Mouse (Mus musculus) MEL (cell line): ENCODE measurements around the gene Fgfr3. TPM values are rescaled to one million over a fixed set of nuclear protein-coding genes. Genes with fewer than 3 reads are reported as not detected.

Experiments used
- DNase-seq: peaks from one replicate; pipeline ENCODE4 v3.0.0; 2011; ENCODE audit warnings: low read depth, low spot score
- H3K27ac ChIP-seq: 2 replicates; pipeline ENCODE4 v1.5.1; 2012; ENCODE audit warnings: low read depth, mild to moderate bottlenecking, control low read depth, low read length, moderate library complexity; ENCODE audit not compliant: control insufficient read depth
- H3K27me3 ChIP-seq, 2 experiments: fragments of 150-350 bp in 1 of 2; sonication (generic) in 1 of 2; 2 replicates each; pipeline ENCODE4 v1.6.1; 2012; ENCODE audit warnings: low read length in 2 of 2, mild to moderate bottlenecking in 2 of 2, improper control_type of control experiment in 1 of 2, moderate library complexity in 1 of 2; ENCODE audit not compliant: insufficient read depth in 2 of 2, control insufficient read depth in 1 of 2
- H3K36me3 ChIP-seq, 2 experiments: 2 replicates each; pipeline ENCODE4 v1.6.1; 2012 to 2014; ENCODE audit warnings: low read length in 2 of 2, improper control_type of control experiment in 1 of 2, inconsistent platforms in 1 of 2, mild to moderate bottlenecking in 1 of 2; ENCODE audit not compliant: insufficient read depth in 2 of 2, control insufficient read depth in 1 of 2
- H3K4me1 ChIP-seq, 2 experiments: fragments of 150-350 bp in 1 of 2; sonication (generic) in 1 of 2; 2 replicates each; pipeline ENCODE4 v1.6.1; 2012; ENCODE audit warnings: low read length in 2 of 2, improper control_type of control experiment in 1 of 2, mild to moderate bottlenecking in 1 of 2; ENCODE audit not compliant: insufficient read depth in 2 of 2, control insufficient read depth in 1 of 2
- H3K4me3 ChIP-seq, 2 experiments: fragments of 150-350 bp in 1 of 2; sonication (generic) in 1 of 2; 2 replicates each; pipeline ENCODE4 v1.5.1; 2012; ENCODE audit warnings: low read depth in 2 of 2, low read length in 2 of 2, mild to moderate bottlenecking in 2 of 2, moderate library complexity in 2 of 2, control low read depth in 1 of 2, improper control_type of control experiment in 1 of 2; ENCODE audit not compliant: control insufficient read depth in 1 of 2, insufficient read depth in 1 of 2
- H3K79me2 ChIP-seq: 2 replicates; pipeline ENCODE4 v1.6.1; 2012; ENCODE audit warnings: mild to moderate bottlenecking, low read length, moderate library complexity; ENCODE audit not compliant: control insufficient read depth, poor library complexity, insufficient read depth
- H3K9ac ChIP-seq: 2 replicates; pipeline ENCODE4 v1.6.1; 2012; ENCODE audit warnings: low read depth, mild to moderate bottlenecking, control low read depth, low read length, moderate library complexity; ENCODE audit not compliant: control insufficient read depth, poor library complexity, severe bottlenecking
- H3K9me3 ChIP-seq: fragments of 150-350 bp; sonication (generic); replicated peaks from 2 replicates; pipeline ENCODE4 v1.6.1; 2012; ENCODE audit warnings: mild to moderate bottlenecking, low read length, improper control_type of control experiment, moderate library complexity; ENCODE audit not compliant: insufficient read depth
- CHD1 ChIP-seq: IDR thresholded peaks from 2 replicates; pipeline ENCODE4 v1.6.1; 2012; ENCODE audit warnings: low read depth, mild to moderate bottlenecking, inconsistent platforms, low read length, improper control_type of control experiment
- CHD2 ChIP-seq: IDR thresholded peaks from 2 replicates; pipeline ENCODE4 v1.6.1; 2011; ENCODE audit warnings: low read length, improper control_type of control experiment
- CTCF ChIP-seq, 3 experiments: IDR thresholded peaks in 2 of 3; conservative IDR thresholded peaks in 1 of 3; 2 replicates each; pipeline ENCODE4 v1.5.1; 2011 to 2012; ENCODE audit warnings: low read length in 3 of 3, low read depth in 2 of 3, mild to moderate bottlenecking in 2 of 3, improper control_type of control experiment in 1 of 3, inconsistent platforms in 1 of 3, mixed read lengths in 1 of 3, moderate library complexity in 1 of 3; ENCODE audit not compliant: control insufficient read depth in 1 of 3, insufficient read depth in 1 of 3, poor library complexity in 1 of 3, severe bottlenecking in 1 of 3
- EP300 ChIP-seq, 2 experiments: IDR thresholded peaks; 2 replicates each; pipeline ENCODE4 v1.6.1; 2011; ENCODE audit warnings: improper control_type of control experiment in 2 of 2, low read length in 2 of 2, low read depth in 1 of 2, mild to moderate bottlenecking in 1 of 2
- GABPA ChIP-seq: IDR thresholded peaks from 2 replicates; pipeline ENCODE4 v1.6.1; 2012; ENCODE audit warnings: low read depth, mild to moderate bottlenecking, inconsistent platforms, low read length, improper control_type of control experiment, moderate library complexity
- HCFC1 ChIP-seq: IDR thresholded peaks from 2 replicates; pipeline ENCODE4 v1.6.1; 2012; ENCODE audit warnings: low read depth, mild to moderate bottlenecking, inconsistent platforms, low read length, improper control_type of control experiment, moderate library complexity
- MAZ ChIP-seq: IDR thresholded peaks from 2 replicates; pipeline ENCODE4 v1.6.1; 2012; ENCODE audit warnings: low read depth, mild to moderate bottlenecking, inconsistent platforms, low read length, improper control_type of control experiment
- MYB ChIP-seq: IDR thresholded peaks from 2 replicates; pipeline ENCODE4 v1.6.1; 2011; ENCODE audit warnings: mild to moderate bottlenecking, low read depth, low read length, improper control_type of control experiment
- NELFE ChIP-seq: IDR thresholded peaks from 2 replicates; pipeline ENCODE4 v1.6.1; 2011; ENCODE audit warnings: low read depth, low read length, improper control_type of control experiment
- NRF1 ChIP-seq: IDR thresholded peaks from 2 replicates; pipeline ENCODE4 v1.6.1; 2014; ENCODE audit warnings: low read depth, mild to moderate bottlenecking, inconsistent platforms, low read length, improper control_type of control experiment, moderate library complexity; ENCODE audit not compliant: poor library complexity, insufficient read depth, severe bottlenecking
- POLR2AphosphoS2 ChIP-seq: IDR thresholded peaks from 2 replicates; pipeline ENCODE4 v1.6.1; 2011; ENCODE audit warnings: low read length, improper control_type of control experiment
- POLR2AphosphoS5 ChIP-seq: IDR thresholded peaks from 2 replicates; pipeline ENCODE4 v1.6.1; 2012; ENCODE audit warnings: low read depth, borderline replicate concordance, mild to moderate bottlenecking, inconsistent platforms, low read length, moderate library complexity, mixed read lengths
- RCOR1 ChIP-seq: IDR thresholded peaks from 2 replicates; pipeline ENCODE4 v1.6.1; 2012; ENCODE audit warnings: low read depth, mild to moderate bottlenecking, inconsistent platforms, low read length, improper control_type of control experiment
- TAL1 ChIP-seq: IDR thresholded peaks from 2 replicates; pipeline ENCODE4 v1.6.1; 2012; ENCODE audit warnings: mild to moderate bottlenecking, inconsistent platforms, low read length, moderate library complexity, mixed read lengths
- UBTF ChIP-seq: IDR thresholded peaks from 2 replicates; pipeline ENCODE4 v1.6.1; 2012; ENCODE audit warnings: low read depth, mild to moderate bottlenecking, inconsistent platforms, low read length, improper control_type of control experiment, moderate library complexity, borderline replicate concordance; ENCODE audit not compliant: insufficient read depth
- USF1 ChIP-seq: IDR thresholded peaks from 2 replicates; pipeline ENCODE4 v1.6.1; 2014; ENCODE audit warnings: low read depth, mild to moderate bottlenecking, inconsistent platforms, low read length, improper control_type of control experiment, moderate library complexity
- ZC3H11A ChIP-seq: IDR thresholded peaks from 2 replicates; pipeline ENCODE4 v1.6.1; 2012; ENCODE audit warnings: low read depth, mild to moderate bottlenecking, inconsistent platforms, low read length, improper control_type of control experiment
- ZKSCAN1 ChIP-seq: IDR thresholded peaks from 2 replicates; pipeline ENCODE4 v1.6.1; 2012; ENCODE audit warnings: low read depth, mild to moderate bottlenecking, inconsistent platforms, low read length, improper control_type of control experiment, moderate library complexity
- polyA plus RNA-seq, 2 experiments: library from polyadenylated mRNA; stranded (reverse) in 1 of 2; unstranded in 1 of 2; fragments of >175 nt in 1 of 2; fragments of >200 nt in 1 of 2; gene quantifications; 2 replicates each; pipeline versions ENCODE4 v1.2.1 to v1.2.4; 2012; ENCODE audit warnings: low replicate concordance in 2 of 2, low read depth in 1 of 2; ENCODE audit not compliant: insufficient read length in 2 of 2, insufficient read depth in 1 of 2, missing spikeins in 1 of 2
- total RNA-seq: library from RNA; depleted of rRNA; stranded (reverse); fragments of 300-350 nt; gene quantifications from 2 replicates; pipeline ENCODE4 v1.2.3, GENCODE M21; 2012

Gene Fgfr3
- total and polyA plus RNA-seq, 3 experiments = 6.0 to 10.2 TPM; not detected in 1

DNA sequence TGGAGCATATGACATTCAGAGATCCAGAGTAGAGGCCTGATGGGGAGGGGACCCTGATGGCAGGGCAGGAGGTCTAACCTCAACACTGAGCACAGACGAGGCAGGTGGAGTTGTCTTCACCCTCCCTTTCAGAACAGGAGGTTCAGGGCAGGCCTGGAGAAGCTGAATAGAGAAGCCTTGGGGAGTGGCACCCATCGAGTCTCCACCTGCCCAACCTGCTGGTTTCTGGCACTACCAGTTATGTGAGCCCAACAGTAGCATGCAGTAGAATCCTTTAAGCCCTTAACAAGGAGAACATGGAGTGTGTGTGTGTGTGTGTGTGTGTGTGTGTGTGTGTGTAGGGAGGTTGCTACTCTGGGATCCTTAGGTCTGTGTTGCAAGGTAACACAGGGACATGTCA lies 8.9 kb upstream of the Fgfr3 start:
- no peaks in the 10 kb centered on the region; a peak in 1 of 4 replicates for H3K27me3 ChIP-seq
- no peaks in the 10 kb centered on the region for H3K36me3 ChIP-seq
- H3K4me3 ChIP-seq = no peak overlapping the region
- H3K4me1 ChIP-seq = no peaks in the 10 kb centered on the region
- no peaks in the 10 kb centered on the region for H3K79me2 ChIP-seq
- H3K9ac ChIP-seq = no peak overlapping the region
- no peak for DNase-seq
- no peak overlapping the region for H3K27ac ChIP-seq
- TF ChIP-seq USF1 (no peak), UBTF (no peak), MYB (no peak), POLR2AphosphoS5 (no peak), TAL1 (no peak), POLR2AphosphoS2 (no peak), ZC3H11A (no peak), ZKSCAN1 (no peak), NRF1 (no peak), MAZ (no peak), CHD1 (no peak)
- H3K9me3 ChIP-seq = no peaks in the 10 kb centered on the region

DNA sequence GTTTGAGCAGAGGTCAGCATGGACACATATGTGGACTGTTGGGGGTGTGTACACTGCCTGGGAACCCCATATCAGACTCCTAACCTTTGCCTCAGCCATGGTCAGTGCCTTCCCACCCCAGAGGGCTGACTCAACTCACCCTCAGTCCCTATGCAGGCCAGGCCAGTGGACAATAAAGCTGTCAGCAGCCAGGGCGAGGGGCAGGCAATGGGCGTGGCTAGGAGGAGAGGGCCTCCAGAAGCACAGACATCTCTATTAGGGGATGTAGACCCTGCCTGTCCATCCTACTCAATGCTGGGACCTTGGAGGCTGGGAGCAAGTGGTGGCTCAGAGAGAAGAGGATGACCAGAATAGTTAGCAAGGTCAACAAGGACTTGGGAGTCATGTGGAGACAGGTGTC lies 6.3 kb upstream of the Fgfr3 start:
- no peak overlapping the region for H3K4me3 ChIP-seq

DNA sequence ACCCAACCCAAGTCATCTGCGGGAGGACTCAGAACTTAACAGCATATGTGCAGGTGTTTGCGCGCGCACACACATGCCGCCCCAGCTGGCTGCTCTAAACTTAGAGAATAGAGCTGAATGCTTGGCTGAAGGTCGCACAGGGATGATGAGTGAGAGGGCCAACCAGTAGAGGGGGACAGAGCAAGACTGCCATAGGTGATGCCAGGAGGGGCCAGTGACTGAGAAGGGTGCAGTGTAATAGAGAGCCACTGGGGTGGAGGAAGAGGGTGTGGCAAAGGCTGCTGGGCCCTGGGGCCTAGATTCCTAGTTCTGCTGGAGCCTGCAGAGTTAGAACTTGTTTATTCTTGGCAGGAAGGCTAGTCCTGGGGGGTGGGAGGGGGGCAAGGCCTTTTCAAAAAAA lies 5.0 kb upstream of the Fgfr3 start:
- TF ChIP-seq EP300 (IDR thresholded peaks at IDR 0.05; ENCODE audit: low read depth in 1 of 2, low read length in 2 of 2) (no peak), HCFC1 (no peak), GABPA (no peak), CTCF (IDR thresholded peaks at IDR 0.05 in 2 of 3, conservative IDR thresholded peaks at IDR 0.05 in 1 of 3; ENCODE audit: control insufficient read depth in 1 of 3, insufficient read depth in 1 of 3, low read depth in 2 of 3, low read length in 3 of 3, poor library complexity in 1 of 3, severe bottlenecking in 1 of 3) (peak in 1 of 3 experiments; percentile 22; a peak in 1 of 6 replicates)
- Histone ChIP-seq H3K9ac (no peak overlapping the region), H3K4me3 (no peak overlapping the region), H3K27ac (no peak overlapping the region), H3K4me1 (peaks cover 0 to 25% of the 10 kb centered on the region in 2 experiments; a peak in 3 of 4 replicates), H3K9me3 (no peaks in the 10 kb centered on the region), H3K36me3 (peaks cover 0 to 2% of the 10 kb centered on the region in 2 experiments; a peak in 1 of 4 replicates), H3K79me2 (no peaks in the 10 kb centered on the region), H3K27me3 (no peaks in the 10 kb centered on the region)
- DNase-seq = peak; percentile 32

More for the DNA sequence above, 6.3 kb upstream of the Fgfr3 start:
- Histone ChIP-seq H3K79me2 (no peaks in the 10 kb centered on the region), H3K36me3 (no peaks in the 10 kb centered on the region), H3K9me3 (no peaks in the 10 kb centered on the region)
- no peak for TF ChIP-seq CHD2
- TF ChIP-seq RCOR1 = no peak
- TF ChIP-seq NELFE = no peak
- TF ChIP-seq, all 39 proteins: peak for 0
- Histone ChIP-seq H3K4me1 (peaks cover 0 to 15% of the 10 kb centered on the region in 2 experiments; a peak in 2 of 4 replicates), H3K27ac (no peak overlapping the region), H3K9ac (no peak overlapping the region), H3K27me3 (no peaks in the 10 kb centered on the region; a peak in 1 of 4 replicates)
- no peak for DNase-seq
